Comparison of ENCODE assay signal across 10 mouse cellular contexts in genomic region chr2:172643860-172644259, GRCm38 (mm10).
DNase-seq lines count a peak whose midpoint lies in the region; ATAC-seq and TF ChIP-seq lines count a peak whose summit lies in the region.
"Had no signal": no experiment of that assay in that cellular context is flagged by ENCODE, and none has a peak within 500 bp of the region (broad histone marks: within the 10 kb centered on the region; RNA-seq: fewer than 3 reads in every experiment).

No protein-coding gene starts in this region.

- peaks cover 14% of the 10 kb centered on the region for H3K4me1 ChIP-seq in heart, embryonic 13.5 days
- H3K4me1 ChIP-seq in limb, embryonic 12.5 days (replicated peaks): peaks cover 15% of the 10 kb centered on the region
- no peaks in the 10 kb centered on the region for H3K4me1 ChIP-seq in liver, postnatal 0 days (ENCODE audit: insufficient read depth)

- TF ChIP-seq EP300 in liver, postnatal 0 days (IDR thresholded peaks at IDR 0.05; ENCODE audit: low read depth): no peak

- no peak overlapping the region for H3K9ac ChIP-seq in heart, embryonic 13.5 days
- H3K9ac ChIP-seq in limb, embryonic 12.5 days (replicated peaks): no peak overlapping the region
- H3K9ac ChIP-seq in liver, postnatal 0 days (replicated peaks): no peak overlapping the region
- H3K9ac ChIP-seq: midbrain, embryonic 12.5 days had no signal

- WGBS in heart, embryonic 13.5 days: 20% methylated on average over 12 of the region's 12 CpGs
- WGBS in limb, embryonic 12.5 days: 24% methylated on average over 12 of the region's 12 CpGs
- WGBS in liver, postnatal 0 days (ENCODE audit: insufficient replicate concordance): 23% methylated on average over 12 of the region's 12 CpGs

- no peak for TF ChIP-seq CTCF in liver, postnatal 0 days (IDR thresholded peaks at IDR 0.05; ENCODE audit: low read depth)
- TF ChIP-seq CTCF in layer of hippocampus, adult 2 months (conservative IDR thresholded peaks at IDR 0.05): no peak

- 0 out of 2 replicates have a peak, but pooled peaks cover 7% of the 10 kb centered on the region for H3K9me3 ChIP-seq in heart, embryonic 13.5 days
- 0 out of 2 replicates have a peak, but pooled peaks cover 3% of the 10 kb centered on the region for H3K9me3 ChIP-seq in limb, embryonic 12.5 days
- H3K9me3 ChIP-seq in liver, postnatal 0 days (ENCODE audit: low read length): no peaks in the 10 kb centered on the region
- H3K9me3 ChIP-seq: midbrain, embryonic 12.5 days had no signal

- H3K4me2 ChIP-seq in heart, embryonic 13.5 days: peak overlapping the region; percentile 19; the same call in 1 of the 2 replicates
- H3K4me2 ChIP-seq in limb, embryonic 12.5 days: peak overlapping the region; percentile 9; the same call in 1 of the 2 replicates
- no peak overlapping the region for H3K4me2 ChIP-seq in liver, postnatal 0 days (ENCODE audit: low read depth, low read length)
- H3K4me2 ChIP-seq: midbrain, embryonic 12.5 days had no signal

- no peak for ATAC-seq in heart, embryonic 13.5 days (ENCODE audit: extremely low read depth, insufficient number of reproducible peaks, low FRiP score, low TSS enrichment)
- no peak for ATAC-seq in limb, embryonic 12.5 days (ENCODE audit: insufficient number of reproducible peaks, insufficient read depth, low FRiP score, low TSS enrichment, low read depth)
- no peak for ATAC-seq in liver, postnatal 0 days
- ATAC-seq: hindbrain, embryonic 16.5 days had no signal

- peak; percentile 99 for DNase-seq in 3T3-L1 (ENCODE audit: low read depth, low spot score)
- peak; percentile 61 for DNase-seq in adrenal gland, adult 2 months
- DNase-seq in liver, postnatal 0 days: no peak
- DNase-seq in layer of hippocampus, adult 2 months (ENCODE audit: low spot score in 2 of 2): no peak
- DNase-seq in adipocyte (ENCODE audit: low spot score): no peak
- no peak for DNase-seq in testis, postnatal 14 days (ENCODE audit: low spot score)

- H3K27ac ChIP-seq in heart, embryonic 13.5 days (replicated peaks): peak overlapping the region; percentile 46; the same call in 1 of the 2 replicates
- H3K27ac ChIP-seq in limb, embryonic 12.5 days: 0 out of 2 replicates have a peak overlapping the region, but pooled peaks have one; percentile 23
- H3K27ac ChIP-seq in liver, postnatal 0 days (ENCODE audit: low read depth): no peak overlapping the region
- no peak overlapping the region for H3K27ac ChIP-seq in layer of hippocampus, adult 2 months
- H3K27ac ChIP-seq: midbrain, embryonic 12.5 days had no signal

- H3K27me3 ChIP-seq in heart, embryonic 13.5 days (replicated peaks): peaks cover 14% of the 10 kb centered on the region; the same call in 1 of the 2 replicates
- peaks cover 4% of the 10 kb centered on the region; the same call in 1 of the 2 replicates for H3K27me3 ChIP-seq in limb, embryonic 12.5 days
- H3K27me3 ChIP-seq in liver, postnatal 0 days (ENCODE audit: insufficient read depth, low read length): no peaks in the 10 kb centered on the region

- no peak overlapping the region for H3K4me3 ChIP-seq in heart, embryonic 13.5 days
- H3K4me3 ChIP-seq in limb, embryonic 12.5 days (replicated peaks): no peak overlapping the region
- H3K4me3 ChIP-seq in liver, postnatal 0 days (ENCODE audit: low read depth, low read length): no peak overlapping the region
- no peak overlapping the region for H3K4me3 ChIP-seq in layer of hippocampus, adult 2 months
- H3K4me3 ChIP-seq: midbrain, embryonic 12.5 days had no signal

- H3K36me3 ChIP-seq in heart, embryonic 13.5 days: no peaks in the 10 kb centered on the region
- no peaks in the 10 kb centered on the region for H3K36me3 ChIP-seq in limb, embryonic 12.5 days
- H3K36me3 ChIP-seq in liver, postnatal 0 days (replicated peaks; ENCODE audit: insufficient read depth, low read length): no peaks in the 10 kb centered on the region
- H3K36me3 ChIP-seq: midbrain, embryonic 12.5 days had no signal

Comparison
In these comparisons a context has a peak if more than half of its experiments do, and no peak if none do; other contexts are left out.
1. DNase-seq: peak in 3T3-L1 (single experiment) and adrenal gland, adult 2 months (single experiment); none in liver, postnatal 0 days (single experiment), layer of hippocampus, adult 2 months (0 of 2), adipocyte (single experiment) and testis, postnatal 14 days (single experiment).
2. H3K27ac ChIP-seq: peak in heart, embryonic 13.5 days (single experiment) and limb, embryonic 12.5 days (single experiment); none in liver, postnatal 0 days (single experiment) and layer of hippocampus, adult 2 months (single experiment).